Mouse (Mus musculus): Measurements from ENCODE around the gene Serpina1e. TPM values are rescaled to one million over a fixed set of nuclear protein-coding genes. Genes with fewer than 3 reads are reported as not detected.
A peak's percentile ranks its signal among the peaks of the same experiment; 100 is the strongest.

Serpina1e gene
- polyA plus RNA-seq (2016; fragmentation: Nextera tagmentation; extraction: Ambion mirVana), result not detected in 2 replicates

DNA sequence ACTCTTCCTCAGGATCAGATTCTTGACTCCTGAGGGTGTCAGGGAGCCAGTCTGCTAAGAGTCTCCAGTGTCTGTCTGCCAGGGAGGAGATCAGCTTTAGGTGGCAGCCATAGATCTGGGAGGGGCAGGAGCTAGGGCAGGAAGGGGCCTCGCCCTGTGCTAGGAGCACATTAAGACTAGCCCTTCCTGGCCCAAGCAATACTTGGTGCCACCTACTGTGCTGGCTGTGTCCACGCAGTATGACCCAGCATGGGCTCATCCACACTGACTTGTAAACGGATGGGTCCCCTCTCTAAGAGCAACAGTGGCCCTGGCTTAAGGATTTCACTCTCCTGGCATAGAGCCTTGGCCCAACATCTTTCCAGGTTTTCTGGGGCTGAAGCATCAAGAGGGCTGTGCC is at the start of gene Serpina1e:
Gene Serpina1e (minus strand): TSS at position 178 of the 400 bp plus-strand sequence.
- H3K36me3 ChIP-seq (replicated peaks), result no peaks in the 10 kb centered on the region
- 86% methylated on average over 3 of the region's 3 CpGs for WGBS
- H3K9me3 ChIP-seq, result peaks cover 30% of the 10 kb centered on the region
- no peaks in the 10 kb centered on the region for H3K4me1 ChIP-seq
- H3K27me3 ChIP-seq (replicated peaks; ENCODE audit: low read depth, poor library complexity, severe bottlenecking), result no peaks in the 10 kb centered on the region
- H3K27ac ChIP-seq (replicated peaks), result no peak within 1 kb of the TSS
- H3K4me3 ChIP-seq, result no peak within 1 kb of the TSS
- no peak for DNase-seq (ENCODE audit: low spot score)

GRCm38 (mm10) chr12:104004689-104005088 is 45.9 kb upstream of the Serpina1e start:
- H3K27me3 ChIP-seq (replicated peaks; ENCODE audit: low read depth, poor library complexity, severe bottlenecking), result no peaks in the 10 kb centered on the region
- H3K4me3 ChIP-seq, result no peak overlapping the region
- DNase-seq (ENCODE audit: low spot score), result no peak
- no peaks in the 10 kb centered on the region for H3K4me1 ChIP-seq
- peaks cover 6% of the 10 kb centered on the region; the same call in 1 of the 2 replicates for H3K9me3 ChIP-seq
- no peaks in the 10 kb centered on the region for H3K36me3 ChIP-seq (replicated peaks)
- no peak overlapping the region for H3K27ac ChIP-seq (replicated peaks)
- WGBS, result 79% methylated on average over 5 of the region's 5 CpGs

DNA sequence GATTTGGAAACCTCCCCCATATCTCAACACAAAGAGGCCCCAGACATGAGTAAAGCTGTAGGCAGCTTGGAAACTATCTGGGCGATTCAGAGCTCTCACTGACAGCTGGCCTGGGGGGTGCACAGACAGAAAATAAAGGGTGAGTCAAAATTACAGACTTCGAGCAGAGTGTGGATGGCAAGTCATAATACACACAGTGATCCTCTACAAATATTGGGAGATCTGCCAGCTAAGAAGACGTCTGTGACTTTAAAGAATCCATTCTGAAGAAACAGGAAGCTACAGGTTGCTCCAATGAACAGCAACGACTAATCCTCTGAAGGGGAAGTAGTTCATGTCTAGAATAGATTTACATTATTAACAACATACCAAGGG is 44.5 kb upstream of the Serpina1e start:
- peaks cover 6% of the 10 kb centered on the region; the same call in 1 of the 2 replicates for H3K9me3 ChIP-seq
- no peak overlapping the region for H3K27ac ChIP-seq (replicated peaks)
- DNase-seq (ENCODE audit: low spot score), result no peak
- 79% methylated on average over 4 of the region's 4 CpGs for WGBS
- H3K4me3 ChIP-seq, result no peak overlapping the region
- H3K36me3 ChIP-seq (replicated peaks), result no peaks in the 10 kb centered on the region
- no peaks in the 10 kb centered on the region for H3K27me3 ChIP-seq (replicated peaks; ENCODE audit: low read depth, poor library complexity, severe bottlenecking)
- no peaks in the 10 kb centered on the region for H3K4me1 ChIP-seq

DNA sequence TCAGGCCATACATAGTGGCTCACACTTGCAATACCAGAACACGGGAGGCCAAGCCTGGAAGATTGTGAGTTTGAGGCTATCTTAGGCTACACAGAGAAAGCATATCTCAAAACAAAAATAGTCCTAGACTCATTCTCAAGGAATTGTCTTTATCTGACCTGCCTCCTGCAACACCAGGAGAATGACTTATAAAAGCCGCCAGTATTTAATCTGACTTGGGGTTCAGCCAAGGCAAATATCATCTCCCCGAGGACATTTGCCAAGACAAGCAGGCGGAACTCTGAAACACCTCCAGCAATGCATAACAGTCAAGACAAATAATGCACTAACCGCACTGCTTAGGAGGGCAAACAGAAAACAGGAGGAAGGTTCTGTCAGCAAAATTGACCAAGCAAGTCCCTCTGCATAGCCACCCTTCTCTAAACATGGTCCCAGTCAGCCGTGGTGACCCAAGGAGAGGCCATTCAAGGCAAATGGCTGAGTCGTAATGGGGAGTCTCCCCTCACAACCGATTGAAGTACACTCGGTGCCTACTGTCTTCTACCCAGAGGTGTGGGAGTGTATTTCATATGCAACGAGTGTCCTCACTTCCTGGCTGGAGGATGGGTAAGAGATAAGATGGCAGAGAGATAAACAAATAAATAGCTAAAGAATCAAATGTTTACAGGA is 43.9 kb upstream of the Serpina1e start:
- Histone ChIP-seq H3K27me3 (replicated peaks; ENCODE audit: low read depth, poor library complexity, severe bottlenecking) (no peaks in the 10 kb centered on the region), H3K4me1 (no peaks in the 10 kb centered on the region), H3K27ac (replicated peaks) (no peak overlapping the region), H3K9me3 (peaks cover 6% of the 10 kb centered on the region; the same call in 1 of the 2 replicates), H3K4me3 (no peak overlapping the region), H3K36me3 (replicated peaks) (no peaks in the 10 kb centered on the region)
- no peak for DNase-seq (ENCODE audit: low spot score)
- WGBS, result 89% methylated on average over 10 of the region's 10 CpGs

- no peak for DNase-seq (ENCODE audit: low spot score)
- WGBS, result 88% methylated on average over 3 of the region's 3 CpGs
- Histone ChIP-seq H3K27me3 (replicated peaks; ENCODE audit: low read depth, poor library complexity, severe bottlenecking) (no peaks in the 10 kb centered on the region), H3K4me1 (peaks cover 3% of the 10 kb centered on the region; the same call in 1 of the 2 replicates), H3K36me3 (replicated peaks) (no peaks in the 10 kb centered on the region), H3K27ac (replicated peaks) (no peak overlapping the region), H3K9me3 (peaks cover 6% of the 10 kb centered on the region; the same call in 1 of the 2 replicates), H3K4me3 (no peak overlapping the region)
Measured at GRCm38 (mm10) chr12:104000594-104000993, 41.8 kb upstream of the Serpina1e start.

- peaks cover 3% of the 10 kb centered on the region; the same call in 1 of the 2 replicates for H3K4me1 ChIP-seq
- DNase-seq (ENCODE audit: low spot score), result no peak
- H3K4me3 ChIP-seq, result no peak overlapping the region
- 86% methylated on average over 8 of the region's 8 CpGs for WGBS
- H3K9me3 ChIP-seq, result peaks cover 4% of the 10 kb centered on the region; the same call in 1 of the 2 replicates
- no peaks in the 10 kb centered on the region for H3K27me3 ChIP-seq (replicated peaks; ENCODE audit: low read depth, poor library complexity, severe bottlenecking)
- H3K36me3 ChIP-seq (replicated peaks), result no peaks in the 10 kb centered on the region
- H3K27ac ChIP-seq (replicated peaks), result no peak overlapping the region
Measured at GRCm38 (mm10) chr12:103999611-104000010, 40.8 kb upstream of the Serpina1e start.

DNA sequence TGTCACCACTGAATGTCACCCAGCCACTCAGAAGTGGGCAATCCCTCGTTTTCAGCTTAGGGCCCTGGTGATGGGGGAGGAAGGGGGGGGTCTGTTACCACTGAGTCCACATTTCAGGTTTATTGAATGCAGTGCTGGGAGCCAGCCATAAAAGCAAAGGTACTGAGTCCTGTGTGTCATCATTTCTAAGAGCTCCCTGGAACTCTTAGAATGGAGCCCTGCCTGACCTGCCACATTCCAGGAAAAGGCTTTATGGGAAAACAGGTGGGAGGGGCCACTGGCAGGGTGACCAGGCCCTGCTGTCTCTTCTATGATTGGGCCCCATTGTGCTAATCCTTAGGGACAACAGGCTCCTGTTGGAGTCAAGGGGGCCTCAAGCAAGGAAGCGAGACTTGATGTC is 37.7 kb upstream of the Serpina1e start:
- 62% methylated on average over 2 of the region's 2 CpGs for WGBS
- H3K4me1 ChIP-seq, result peaks cover 3% of the 10 kb centered on the region; the same call in 1 of the 2 replicates
- no peaks in the 10 kb centered on the region for H3K36me3 ChIP-seq (replicated peaks)
- H3K4me3 ChIP-seq, result no peak overlapping the region
- H3K27ac ChIP-seq (replicated peaks), result no peak overlapping the region
- no peaks in the 10 kb centered on the region for H3K9me3 ChIP-seq
- H3K27me3 ChIP-seq (replicated peaks; ENCODE audit: low read depth, poor library complexity, severe bottlenecking), result no peaks in the 10 kb centered on the region
- DNase-seq (ENCODE audit: low spot score), result no peak

DNA sequence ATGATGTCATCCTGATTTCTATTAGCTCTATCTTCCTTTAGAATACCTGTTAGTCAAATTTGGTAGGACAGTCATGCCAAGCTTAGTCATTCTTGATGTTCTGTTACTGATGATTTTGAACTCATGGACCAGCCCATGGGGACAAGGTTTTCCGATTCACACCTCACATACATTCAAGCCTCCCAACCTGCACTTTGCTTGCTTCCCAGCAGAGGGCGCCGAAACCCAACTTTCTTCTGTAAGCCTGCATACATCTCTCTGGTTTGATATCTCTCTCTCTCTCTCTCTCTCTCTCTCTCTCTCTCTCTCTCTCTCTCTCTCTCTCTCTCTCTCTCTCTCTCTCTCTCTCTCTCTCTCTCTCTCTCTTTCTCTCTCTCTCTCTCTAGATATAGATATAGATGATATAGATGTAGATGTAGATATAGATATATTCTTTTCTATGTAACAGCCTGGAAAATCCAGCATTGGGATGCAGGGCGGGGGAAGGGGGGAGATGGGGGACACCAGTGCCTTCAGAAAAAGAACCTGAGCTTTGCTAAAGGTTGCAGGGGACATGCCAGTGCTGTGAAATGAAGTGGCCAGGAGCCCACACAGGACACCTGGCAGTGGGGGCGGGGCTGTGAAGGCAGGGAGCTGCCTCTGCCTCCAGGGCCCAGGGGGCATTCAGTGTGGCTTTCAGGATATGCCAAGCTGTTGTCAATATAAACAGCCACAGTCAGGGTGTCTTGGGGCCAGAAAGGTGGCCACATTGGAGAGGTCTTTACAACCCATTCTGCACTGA is 36.7 kb upstream of the Serpina1e start:
- peak; percentile 72 for DNase-seq (ENCODE audit: low spot score)
- H3K9me3 ChIP-seq, result no peaks in the 10 kb centered on the region
- no peaks in the 10 kb centered on the region for H3K27me3 ChIP-seq (replicated peaks; ENCODE audit: low read depth, poor library complexity, severe bottlenecking)
- no peaks in the 10 kb centered on the region for H3K36me3 ChIP-seq (replicated peaks)
- 43% methylated on average over 5 of the region's 5 CpGs for WGBS
- H3K4me3 ChIP-seq, result no peak overlapping the region
- H3K27ac ChIP-seq (replicated peaks), result no peak overlapping the region
- peaks cover 3% of the 10 kb centered on the region; the same call in 1 of the 2 replicates for H3K4me1 ChIP-seq

DNA sequence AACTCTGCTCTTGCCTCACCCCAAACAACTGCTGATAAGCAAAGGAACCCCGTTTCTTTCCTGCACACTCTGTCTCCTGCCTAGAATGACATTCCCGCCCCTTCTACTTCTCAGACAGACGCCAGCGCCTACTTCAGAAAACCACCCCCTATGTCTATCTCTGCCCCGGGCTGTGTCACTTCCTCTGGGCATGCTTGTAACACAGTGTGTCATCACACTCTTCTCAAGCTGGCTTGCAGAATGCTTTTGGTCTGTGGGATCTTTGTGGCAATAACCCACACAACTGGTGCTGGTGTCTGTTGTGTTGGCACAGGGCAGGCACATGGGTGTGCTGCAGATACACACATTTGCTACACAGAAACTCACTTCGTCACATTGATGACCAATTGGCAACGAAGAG is 34.2 kb upstream of the Serpina1e start:
- no peaks in the 10 kb centered on the region for H3K9me3 ChIP-seq
- no peaks in the 10 kb centered on the region for H3K27me3 ChIP-seq (replicated peaks; ENCODE audit: low read depth, poor library complexity, severe bottlenecking)
- WGBS, result 68% methylated on average over 7 of the region's 7 CpGs
- no peak overlapping the region for H3K27ac ChIP-seq (replicated peaks)
- no peak for DNase-seq (ENCODE audit: low spot score)
- peaks cover 3% of the 10 kb centered on the region; the same call in 1 of the 2 replicates for H3K4me1 ChIP-seq
- H3K36me3 ChIP-seq (replicated peaks), result no peaks in the 10 kb centered on the region
- no peak overlapping the region for H3K4me3 ChIP-seq

GRCm38 (mm10) chr12:103989857-103990256 is 31.1 kb upstream of the Serpina1e start, which contains the start of gene Serpina11:
Gene Serpina11, minus strand, starts transcription at chr12:103989957.
- DNase-seq (ENCODE audit: low spot score), result no peak
- Histone ChIP-seq H3K9me3 (no peaks in the 10 kb centered on the region), H3K4me3 (no peak within 1 kb of the TSS), H3K4me1 (no peaks in the 10 kb centered on the region), H3K27ac (replicated peaks) (no peak within 1 kb of the TSS), H3K36me3 (replicated peaks) (no peaks in the 10 kb centered on the region), H3K27me3 (replicated peaks; ENCODE audit: low read depth, poor library complexity, severe bottlenecking) (no peaks in the 10 kb centered on the region)
- 90% methylated on average over 6 of the region's 6 CpGs for WGBS

DNA sequence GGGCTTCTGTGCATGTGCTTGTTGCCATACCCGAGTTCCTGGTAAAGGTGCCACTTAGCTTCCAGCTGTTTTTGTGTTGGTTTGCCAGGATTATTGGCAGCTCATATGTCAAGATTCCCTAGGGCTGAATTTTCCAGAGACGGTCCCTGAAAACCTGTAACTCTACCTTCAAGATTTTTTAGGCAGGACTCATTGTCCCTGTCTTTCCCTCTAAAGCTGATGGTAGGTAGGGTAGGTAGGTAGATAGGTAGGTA is 30.7 kb upstream of the Serpina1e start:
- no peaks in the 10 kb centered on the region for H3K4me1 ChIP-seq
- no peaks in the 10 kb centered on the region for H3K36me3 ChIP-seq (replicated peaks)
- no peak overlapping the region for H3K27ac ChIP-seq (replicated peaks)
- no peak for DNase-seq (ENCODE audit: low spot score)
- H3K9me3 ChIP-seq, result no peaks in the 10 kb centered on the region
- 55% methylated on average over 2 of the region's 2 CpGs for whole genome bisulfite sequencing
- H3K4me3 ChIP-seq, result no peak overlapping the region
- no peaks in the 10 kb centered on the region for H3K27me3 ChIP-seq (replicated peaks; ENCODE audit: low read depth, poor library complexity, severe bottlenecking)

DNA sequence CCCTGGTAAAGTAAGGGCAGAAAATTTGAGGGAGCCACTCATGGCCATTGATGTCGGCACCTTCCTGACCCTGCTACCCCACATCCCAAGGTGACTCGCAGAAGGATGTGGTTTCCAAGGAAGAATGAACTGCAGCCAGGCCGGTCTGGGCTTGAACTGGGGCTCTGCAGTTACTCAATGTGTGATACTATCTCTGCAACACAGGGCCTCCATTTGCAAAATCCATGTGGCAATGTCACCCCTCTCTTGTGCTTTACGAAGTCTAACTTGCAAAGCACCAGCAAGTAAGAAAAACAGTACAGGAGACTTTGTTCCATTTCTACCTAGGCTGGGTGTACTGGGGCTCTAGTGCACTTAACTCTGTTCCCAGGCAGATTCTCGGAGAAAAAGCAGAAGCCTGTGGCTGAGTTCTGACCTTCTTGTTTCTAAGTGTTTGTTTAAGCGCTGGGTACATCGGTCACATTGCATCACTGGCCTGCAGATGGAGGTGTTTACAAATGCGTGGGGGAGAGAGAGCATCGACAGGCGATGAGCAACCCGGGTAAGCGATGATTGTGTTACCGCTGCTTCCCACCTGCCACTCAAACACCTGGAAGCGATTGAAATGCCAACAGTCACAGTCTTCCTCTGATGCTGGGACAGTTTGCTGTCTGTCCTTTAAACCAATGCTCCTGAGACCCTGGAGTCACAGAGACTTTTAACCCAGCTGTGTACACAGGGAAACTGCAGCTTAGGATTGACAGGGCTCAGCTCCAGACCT is 30.2 kb upstream of the Serpina1e start:
- no peaks in the 10 kb centered on the region for H3K27me3 ChIP-seq (replicated peaks; ENCODE audit: low read depth, poor library complexity, severe bottlenecking)
- WGBS, result 57% methylated on average over 14 of the region's 14 CpGs
- H3K36me3 ChIP-seq (replicated peaks), result no peaks in the 10 kb centered on the region
- H3K9me3 ChIP-seq, result no peaks in the 10 kb centered on the region
- DNase-seq (ENCODE audit: low spot score), result no peak
- H3K4me1 ChIP-seq, result no peaks in the 10 kb centered on the region
- H3K4me3 ChIP-seq, result no peak overlapping the region
- H3K27ac ChIP-seq (replicated peaks), result no peak overlapping the region

Measured in embryonic facial prominence, embryonic 10.5 days (tissue).